Mouse (Mus musculus) embryonic facial prominence, embryonic 11.5 days (tissue): Measurements from ENCODE around the gene Skida1. TPM values are rescaled to one million over a fixed set of nuclear protein-coding genes. Genes with fewer than 3 reads are reported as not detected.

Source experiments
- ATAC-seq: fragments of 200-750 bp; cut with Nextera tagmentation; replicated peaks from 2 replicates; pipeline ENCODE4 v1.8.0; 2017; ENCODE audit warnings: low read depth; ENCODE audit not compliant: insufficient number of reproducible peaks, low FRiP score, low TSS enrichment
- DNase-seq: peaks from one replicate; pipeline ENCODE4 v3.0.0-alpha.2; 2015; ENCODE audit warnings: low spot score
- H3K27ac ChIP-seq: fragments of 300-500 bp; sonication (generic); replicated peaks from 2 replicates; pipeline ENCODE4 v1.5.1; 2014; ENCODE audit warnings: mild to moderate bottlenecking, low read depth, low read length, control low read depth
- H3K27me3 ChIP-seq: fragments of 300-500 bp; sonication (generic); 2 replicates; pipeline ENCODE4 v1.6.1; 2014; ENCODE audit warnings: mild to moderate bottlenecking, low read length, moderate library complexity, mixed read lengths; ENCODE audit not compliant: control insufficient read depth, insufficient read depth
- H3K36me3 ChIP-seq: fragments of 300-500 bp; sonication (generic); replicated peaks from 2 replicates; pipeline ENCODE4 v1.6.1; 2014; ENCODE audit warnings: low read depth, mild to moderate bottlenecking, low read length, moderate library complexity, mixed read lengths; ENCODE audit not compliant: control insufficient read depth, insufficient read depth
- H3K4me1 ChIP-seq: fragments of 300-500 bp; sonication (generic); 2 replicates; pipeline ENCODE4 v1.6.1; 2014; ENCODE audit warnings: low read length, mixed read lengths; ENCODE audit not compliant: control insufficient read depth, insufficient read depth
- H3K4me2 ChIP-seq: fragments of 300-500 bp; sonication (generic); 2 replicates; pipeline ENCODE4 v1.6.1; 2014; ENCODE audit warnings: low read depth, mild to moderate bottlenecking, control low read depth, low read length, moderate library complexity
- H3K4me3 ChIP-seq: fragments of 300-500 bp; sonication (generic); 2 replicates; pipeline ENCODE4 v1.5.1; 2014; ENCODE audit warnings: low read depth, low read length, control low read depth
- H3K9ac ChIP-seq: fragments of 300-500 bp; sonication (generic); replicated peaks from 2 replicates; pipeline ENCODE4 v1.6.1; 2014; ENCODE audit warnings: mild to moderate bottlenecking, control low read depth, low read length
- H3K9me3 ChIP-seq: fragments of 300-500 bp; sonication (generic); replicated peaks from 2 replicates; pipeline ENCODE4 v1.6.1; 2016; ENCODE audit warnings: mild to moderate bottlenecking, low read length, inconsistent platforms, mixed read lengths; ENCODE audit not compliant: control insufficient read depth
- WGBS: fragments of 180-500 bp; shearing (Covaris S2); extraction: QIAGEN DNeasy Blood & Tissue Kit; methylation state at CpG from one replicate; pipeline ENCODE4 v1.1.7; 2014; 5-methylcytosine and 5-hydroxymethylcytosine counted together
- polyA plus RNA-seq: library from polyadenylated mRNA; unstranded; fragments of >200 nt; fragmentation: Nextera tagmentation; extraction: Ambion mirVana; gene quantifications from 2 replicates; pipeline ENCODE4 v1.2.1, GENCODE M21; 2014

Gene Skida1
- polyA plus RNA-seq, 1 experiment from 2014 or later = 16.9 TPM

GRCm38 (mm10) chr2:18066436-18066835 lies 17.6 kb upstream of the Skida1 start:
- Histone ChIP-seq H3K9ac (no peak overlapping the region), H3K27me3 (no peaks in the 10 kb centered on the region), H3K4me2 (no peak overlapping the region), H3K4me1 (no peaks in the 10 kb centered on the region; the same call in 1 of the 2 replicates), H3K4me3 (peak overlapping the region; percentile 94; the same call in 1 of the 2 replicates), H3K36me3 (peaks cover 4% of the 10 kb centered on the region), H3K9me3 (no peaks in the 10 kb centered on the region), H3K27ac (no peak overlapping the region)
- DNase-seq = no peak
- ATAC-seq = no peak

- Histone ChIP-seq H3K36me3 (peaks cover 4% of the 10 kb centered on the region), H3K4me1 (no peaks in the 10 kb centered on the region; the same call in 1 of the 2 replicates), H3K27ac (peak overlapping the region; percentile 100), H3K4me3 (peak overlapping the region; percentile 94), H3K27me3 (no peaks in the 10 kb centered on the region), H3K9me3 (no peaks in the 10 kb centered on the region), H3K9ac (peak overlapping the region; percentile 99), H3K4me2 (peak overlapping the region; percentile 82)
- ATAC-seq = peak; percentile 56
- 4% methylated on average over 6 of the region's 6 CpGs for WGBS
- no peak for DNase-seq
These were observed 16.8 kb upstream of the Skida1 start for GRCm38 (mm10) chr2:18065708-18066030.

DNA sequence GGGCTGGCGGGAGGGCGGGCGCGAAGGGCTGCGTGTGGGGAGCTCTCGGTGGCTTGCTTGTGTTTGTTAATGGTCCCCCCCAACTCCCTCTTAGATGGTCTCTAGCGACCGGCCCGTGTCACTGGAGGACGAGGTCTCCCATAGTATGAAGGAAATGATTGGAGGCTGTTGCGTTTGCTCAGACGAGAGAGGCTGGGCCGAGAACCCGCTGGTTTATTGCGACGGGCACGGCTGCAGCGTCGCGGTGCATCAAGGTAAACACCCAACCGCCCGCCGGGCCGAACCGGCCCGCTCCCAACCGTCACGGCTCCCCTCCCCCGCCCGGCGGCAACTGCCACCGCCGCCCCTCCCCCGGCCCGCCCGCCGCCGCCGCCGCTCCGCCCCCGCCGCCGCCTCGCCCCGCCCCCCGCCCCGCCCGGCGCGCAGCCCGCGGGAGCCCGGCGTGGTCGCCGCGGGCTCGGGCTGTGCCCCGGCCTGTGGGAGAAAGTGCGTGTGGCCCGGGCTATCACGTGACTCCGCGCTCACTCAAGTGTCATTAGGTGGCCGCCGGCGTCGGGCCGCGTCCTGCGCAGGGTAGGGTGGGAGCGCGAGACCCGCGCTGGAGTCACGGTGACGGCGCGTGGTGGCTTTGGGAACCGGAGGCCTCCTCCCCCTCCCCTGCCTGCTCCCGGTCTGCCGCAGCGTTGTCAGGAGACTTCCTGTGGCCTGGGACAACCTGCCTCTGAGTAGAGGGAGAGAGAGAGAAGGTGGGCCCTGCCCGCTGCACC lies 16.3 kb upstream of the Skida1 start:
- WGBS = under 1% methylated on average over 50 of the region's 85 CpGs
- H3K9ac ChIP-seq = peak overlapping the region; percentile 99
- H3K27me3 ChIP-seq = no peaks in the 10 kb centered on the region
- no peaks in the 10 kb centered on the region for H3K9me3 ChIP-seq
- H3K27ac ChIP-seq = peak overlapping the region; percentile 100
- ATAC-seq = peak; percentile 63
- peaks cover 4% of the 10 kb centered on the region for H3K36me3 ChIP-seq
- no peaks in the 10 kb centered on the region; the same call in 1 of the 2 replicates for H3K4me1 ChIP-seq
- DNase-seq = peak; percentile 78
- peak overlapping the region; percentile 94 for H3K4me3 ChIP-seq
- H3K4me2 ChIP-seq = peak overlapping the region; percentile 82

DNA sequence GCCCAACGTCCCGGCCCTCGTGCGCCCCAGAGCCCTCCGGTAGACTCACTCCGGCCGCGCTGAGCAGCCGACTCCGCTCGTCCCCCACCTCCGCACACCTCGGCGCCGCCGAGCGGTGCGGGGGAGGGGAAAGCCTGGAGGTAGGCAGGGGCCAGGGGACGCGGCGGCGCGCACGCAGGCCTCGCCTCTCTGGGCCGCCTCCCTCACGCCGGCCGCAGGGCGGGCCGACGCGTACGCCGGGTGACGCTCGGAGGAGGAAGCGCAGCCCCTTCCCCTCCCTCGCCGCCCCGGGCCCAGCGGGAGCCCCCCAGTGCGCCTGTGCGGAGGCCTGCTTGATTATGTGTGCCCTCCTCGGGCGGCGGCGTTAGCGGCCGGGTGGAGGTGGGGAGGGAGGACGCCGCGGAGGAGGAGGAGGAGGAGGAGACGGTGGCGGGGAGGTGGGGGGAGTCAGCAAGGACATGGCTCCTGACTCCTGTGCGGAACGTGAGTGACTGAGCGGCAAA lies 15.6 kb upstream of the Skida1 start:
- Histone ChIP-seq H3K27me3 (no peaks in the 10 kb centered on the region), H3K36me3 (peaks cover 4% of the 10 kb centered on the region), H3K27ac (peak overlapping the region; percentile 100), H3K9me3 (no peaks in the 10 kb centered on the region), H3K4me2 (peak overlapping the region; percentile 82), H3K4me3 (peak overlapping the region; percentile 94), H3K9ac (peak overlapping the region; percentile 99), H3K4me1 (no peaks in the 10 kb centered on the region; the same call in 1 of the 2 replicates)
- ATAC-seq (peak; percentile 96), DNase-seq (peak; percentile 95)
- WGBS = under 1% methylated on average over 30 of the region's 58 CpGs

DNA sequence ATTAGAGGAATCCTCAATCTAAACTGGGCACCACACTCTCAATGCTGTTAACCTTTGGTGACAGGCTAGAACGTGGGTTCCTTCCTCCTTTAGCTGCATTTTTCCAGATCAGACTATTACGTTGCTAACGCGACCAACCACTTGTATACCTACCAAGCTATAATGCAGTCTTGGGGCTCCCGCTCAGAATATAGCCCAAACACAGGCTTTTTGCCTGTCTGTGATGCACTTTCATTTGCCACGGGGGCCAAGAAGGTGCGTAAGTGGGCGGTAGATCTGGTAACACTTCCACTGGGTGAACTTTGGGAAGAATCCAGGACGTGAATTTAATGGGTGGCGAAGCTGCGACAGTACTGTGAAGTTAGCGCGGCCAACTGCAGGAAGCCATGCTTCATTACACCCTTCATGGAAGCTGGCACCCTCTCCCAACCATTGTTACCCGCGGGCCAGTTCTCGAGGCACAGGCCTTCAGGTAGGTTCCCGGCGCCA lies 15.0 kb upstream of the Skida1 start:
- Histone ChIP-seq H3K4me1 (no peaks in the 10 kb centered on the region; the same call in 1 of the 2 replicates), H3K27me3 (no peaks in the 10 kb centered on the region), H3K36me3 (peaks cover 4% of the 10 kb centered on the region), H3K9ac (peak overlapping the region; percentile 99), H3K4me3 (peak overlapping the region; percentile 94), H3K27ac (peak overlapping the region; percentile 100), H3K4me2 (peak overlapping the region; percentile 82), H3K9me3 (no peaks in the 10 kb centered on the region)
- WGBS = 0% methylated on average over 18 of the region's 18 CpGs
- ATAC-seq (peak; percentile 17), DNase-seq (peak; percentile 64)

DNA sequence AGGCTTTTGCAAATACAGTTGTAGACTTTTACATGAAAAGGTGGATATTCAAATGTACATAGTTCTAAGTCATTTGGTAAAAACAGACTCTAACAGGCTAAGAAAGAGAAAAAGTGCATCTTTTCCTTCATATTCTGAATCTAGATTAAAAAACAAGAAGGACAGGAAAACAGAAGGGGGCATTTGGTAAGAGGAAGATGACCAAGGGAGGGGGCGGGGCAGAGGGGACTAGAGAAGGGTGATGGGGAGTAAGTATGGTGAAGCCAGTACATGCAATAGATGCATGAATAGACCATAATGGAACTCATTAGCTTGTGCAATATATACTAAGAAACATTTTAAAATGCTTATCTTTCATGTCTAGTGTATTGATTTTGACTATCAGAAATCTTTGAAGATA lies 11.5 kb upstream of the Skida1 start:
- no peak overlapping the region for H3K4me2 ChIP-seq
- H3K9ac ChIP-seq = no peak overlapping the region
- 54% methylated on average over 1 of the region's 1 CpGs for WGBS
- no peak overlapping the region for H3K27ac ChIP-seq
- H3K4me1 ChIP-seq = no peaks in the 10 kb centered on the region
- no peaks in the 10 kb centered on the region for H3K9me3 ChIP-seq
- no peak overlapping the region for H3K4me3 ChIP-seq
- H3K27me3 ChIP-seq = no peaks in the 10 kb centered on the region
- peak; percentile 18 for DNase-seq
- H3K36me3 ChIP-seq = no peaks in the 10 kb centered on the region
- no peak for ATAC-seq

GRCm38 (mm10) chr2:18059891-18060290 lies 11.0 kb upstream of the Skida1 start:
- Histone ChIP-seq H3K27me3 (no peaks in the 10 kb centered on the region), H3K9ac (no peak overlapping the region), H3K4me3 (no peak overlapping the region), H3K4me2 (no peak overlapping the region), H3K4me1 (no peaks in the 10 kb centered on the region), H3K36me3 (no peaks in the 10 kb centered on the region), H3K9me3 (no peaks in the 10 kb centered on the region), H3K27ac (no peak overlapping the region)
- 82% methylated on average over 1 of the region's 1 CpGs for WGBS
- ATAC-seq (no peak), DNase-seq (no peak)

DNA sequence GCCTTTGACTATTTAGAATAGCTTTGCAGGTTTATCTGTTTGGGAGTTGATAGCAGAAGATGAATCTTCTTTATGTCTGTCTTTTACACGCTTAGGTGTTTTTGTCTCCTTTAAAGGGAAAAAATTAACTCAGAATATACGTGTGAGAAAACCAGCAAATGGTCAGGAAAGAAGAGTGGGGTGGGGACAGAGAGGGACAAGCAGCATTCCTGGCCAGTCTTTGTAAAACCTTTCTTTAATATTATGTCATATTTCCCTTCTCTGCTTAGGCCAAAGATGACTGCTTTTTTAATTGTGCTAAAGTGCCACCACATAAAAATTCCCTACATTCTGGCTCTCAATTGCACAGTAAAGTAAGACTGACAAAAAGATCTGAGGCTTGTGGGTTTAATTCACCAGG lies 10.2 kb upstream of the Skida1 start:
- Histone ChIP-seq H3K4me3 (no peak overlapping the region), H3K4me2 (no peak overlapping the region; the same call in 1 of the 2 replicates), H3K27ac (no peak overlapping the region), H3K4me1 (no peaks in the 10 kb centered on the region), H3K36me3 (no peaks in the 10 kb centered on the region), H3K9ac (peak overlapping the region; percentile 26; the same call in 1 of the 2 replicates), H3K27me3 (no peaks in the 10 kb centered on the region), H3K9me3 (no peaks in the 10 kb centered on the region)
- DNase-seq (peak; percentile 15), ATAC-seq (no peak)
- 47% methylated on average over 2 of the region's 2 CpGs for WGBS
